Mouse (Mus musculus) limb, embryonic 14.5 days (tissue): Measurements from ENCODE around the gene Hist1h4c. TPM values are rescaled to one million over a fixed set of nuclear protein-coding genes. Genes with fewer than 3 reads are reported as not detected.

Source experiments
- ATAC-seq: fragments of 200-750 bp; cut with Nextera tagmentation; 2 replicates; pipeline ENCODE4 v1.8.0; 2017; ENCODE audit warnings: low read depth, moderate number of reproducible peaks, moderate TSS enrichment; ENCODE audit not compliant: low FRiP score
- DNase-seq: peaks from one replicate; pipeline ENCODE4 v3.0.0-alpha.2; 2015; ENCODE audit warnings: low spot score
- H3K27ac ChIP-seq: fragments of 300-500 bp; sonication (generic); replicated peaks from 2 replicates; pipeline ENCODE4 v1.5.1; 2014; ENCODE audit warnings: low read depth, mild to moderate bottlenecking, low read length, moderate library complexity, mixed read lengths
- H3K27me3 ChIP-seq: fragments of 300-500 bp; sonication (generic); 2 replicates; pipeline ENCODE4 v1.6.1; 2014; ENCODE audit warnings: low read length, mixed read lengths; ENCODE audit not compliant: control insufficient read depth, insufficient read depth
- H3K36me3 ChIP-seq: fragments of 300-500 bp; sonication (generic); 2 replicates; pipeline ENCODE4 v1.6.1; 2014; ENCODE audit warnings: mild to moderate bottlenecking, low read length, moderate library complexity, mixed read lengths; ENCODE audit not compliant: control insufficient read depth, insufficient read depth
- H3K4me1 ChIP-seq: fragments of 300-500 bp; sonication (generic); 2 replicates; pipeline ENCODE4 v1.6.1; 2014; ENCODE audit warnings: antibody characterized with exemption, low read length, mixed read lengths; ENCODE audit not compliant: control insufficient read depth, insufficient read depth
- H3K4me2 ChIP-seq: fragments of 300-500 bp; sonication (generic); replicated peaks from 2 replicates; pipeline ENCODE4 v1.6.1; 2014; ENCODE audit warnings: low read depth, mild to moderate bottlenecking, low read length, moderate library complexity; ENCODE audit not compliant: severe bottlenecking
- H3K4me3 ChIP-seq: fragments of 300-500 bp; sonication (generic); replicated peaks from 2 replicates; pipeline ENCODE4 v1.5.1; 2014; ENCODE audit warnings: low read length
- H3K9ac ChIP-seq: fragments of 300-500 bp; sonication (generic); 2 replicates; pipeline ENCODE4 v1.6.1; 2014; ENCODE audit warnings: mild to moderate bottlenecking, low read depth, low read length, moderate library complexity; ENCODE audit not compliant: severe bottlenecking
- H3K9me3 ChIP-seq: fragments of 300-500 bp; sonication (generic); 2 replicates; pipeline ENCODE4 v1.6.1; 2016; ENCODE audit warnings: low read length; ENCODE audit not compliant: control insufficient read depth
- POLR2A ChIP-seq: fragments of 200-500 bp; IDR thresholded peaks from 2 replicates; pipeline ENCODE4 v1.8.0; 2012; ENCODE audit warnings: inconsistent platforms, mild to moderate bottlenecking, moderate library complexity, borderline replicate concordance; ENCODE audit not compliant: insufficient read depth, insufficient read length; ENCODE audit errors: extremely low read depth
- WGBS: fragments of 180-500 bp; shearing (Covaris S2); extraction: QIAGEN DNeasy Blood & Tissue Kit; methylation state at CpG from one replicate; pipeline ENCODE4 v1.1.7; 2014; 5-methylcytosine and 5-hydroxymethylcytosine counted together
- polyA plus RNA-seq, 2 experiments: library from polyadenylated mRNA; depleted of rRNA in 1 of 2; stranded (reverse) in 1 of 2; unstranded in 1 of 2; fragments of >200 nt; fragmentation: Nextera tagmentation in 1 of 2; extraction: Ambion mirVana in 1 of 2; gene quantifications; 2 replicates each; pipeline versions ENCODE4 v1.2.1 to v1.2.3; 2012 to 2014

Gene Hist1h4c
- polyA plus RNA-seq, 2 experiments: 8.7 to 10.0 TPM

GRCm38 (mm10) chr13:23694956-23695355 lies 3.3 kb downstream of the Hist1h4c start:
- no peak overlapping the region for H3K9ac ChIP-seq
- TF ChIP-seq POLR2A: no peak
- DNase-seq: no peak
- no peak overlapping the region for H3K27ac ChIP-seq
- H3K27me3 ChIP-seq: no peaks in the 10 kb centered on the region
- no peak for ATAC-seq
- WGBS: 93% methylated on average over 9 of the region's 9 CpGs
- H3K4me1 ChIP-seq: peaks cover 8% of the 10 kb centered on the region; the same call in 1 of the 2 replicates
- H3K9me3 ChIP-seq: no peaks in the 10 kb centered on the region
- H3K4me3 ChIP-seq: no peak overlapping the region
- no peak overlapping the region for H3K4me2 ChIP-seq
- H3K36me3 ChIP-seq: no peaks in the 10 kb centered on the region

GRCm38 (mm10) chr13:23693856-23694440 lies 4.3 kb downstream of the Hist1h4c start:
- Histone ChIP-seq H3K36me3 (no peaks in the 10 kb centered on the region), H3K27me3 (no peaks in the 10 kb centered on the region), H3K4me1 (peaks cover 8% of the 10 kb centered on the region; the same call in 1 of the 2 replicates), H3K9me3 (no peaks in the 10 kb centered on the region), H3K27ac (no peak overlapping the region), H3K4me3 (no peak overlapping the region), H3K9ac (no peak overlapping the region), H3K4me2 (no peak overlapping the region)
- TF ChIP-seq POLR2A: no peak
- no peak for ATAC-seq
- WGBS: 70% methylated on average over 6 of the region's 6 CpGs
- DNase-seq: no peak

- H3K36me3 ChIP-seq: no peaks in the 10 kb centered on the region
- H3K27me3 ChIP-seq: no peaks in the 10 kb centered on the region
- DNase-seq (no peak), ATAC-seq (no peak)
- H3K27ac ChIP-seq: no peak overlapping the region
- H3K9ac ChIP-seq: no peak overlapping the region
- no peak overlapping the region for H3K4me3 ChIP-seq
- H3K4me1 ChIP-seq: peaks cover 12% of the 10 kb centered on the region
- H3K9me3 ChIP-seq: no peaks in the 10 kb centered on the region
- H3K4me2 ChIP-seq: no peak overlapping the region
- 68% methylated on average over 2 of the region's 2 CpGs for WGBS
- TF ChIP-seq POLR2A: no peak
Measured at GRCm38 (mm10) chr13:23689459-23689858, 8.8 kb downstream of the Hist1h4c start.

GRCm38 (mm10) chr13:23688956-23689355 lies 9.3 kb downstream of the Hist1h4c start:
- no peak for ATAC-seq

GRCm38 (mm10) chr13:23687907-23688306 lies 10.3 kb downstream of the Hist1h4c start:
- Histone ChIP-seq H3K4me3 (no peak overlapping the region), H3K4me2 (no peak overlapping the region), H3K36me3 (no peaks in the 10 kb centered on the region), H3K9ac (no peak overlapping the region), H3K9me3 (no peaks in the 10 kb centered on the region), H3K27me3 (no peaks in the 10 kb centered on the region), H3K4me1 (peaks cover 14% of the 10 kb centered on the region), H3K27ac (no peak overlapping the region)
- TF ChIP-seq POLR2A: no peak
- DNase-seq: no peak
- 94% methylated on average over 7 of the region's 7 CpGs for WGBS
- no peak for ATAC-seq

More at GRCm38 (mm10) chr13:23688956-23689355, 9.3 kb downstream of the Hist1h4c start:
- no peak overlapping the region for H3K4me2 ChIP-seq
- WGBS: 90% methylated on average over 2 of the region's 2 CpGs
- H3K36me3 ChIP-seq: no peaks in the 10 kb centered on the region
- H3K27me3 ChIP-seq: no peaks in the 10 kb centered on the region
- H3K4me3 ChIP-seq: no peak overlapping the region
- peaks cover 12% of the 10 kb centered on the region for H3K4me1 ChIP-seq
- H3K9ac ChIP-seq: no peak overlapping the region
- no peaks in the 10 kb centered on the region for H3K9me3 ChIP-seq
- no peak for TF ChIP-seq POLR2A
- no peak for DNase-seq
- H3K27ac ChIP-seq: no peak overlapping the region

- ATAC-seq: no peak
- Histone ChIP-seq H3K4me2 (no peak overlapping the region; the same call in 1 of the 2 replicates), H3K36me3 (no peaks in the 10 kb centered on the region), H3K9ac (no peak overlapping the region), H3K4me1 (peaks cover 18% of the 10 kb centered on the region), H3K4me3 (no peak overlapping the region), H3K9me3 (no peaks in the 10 kb centered on the region), H3K27ac (no peak overlapping the region), H3K27me3 (no peaks in the 10 kb centered on the region)
- 74% methylated on average over 4 of the region's 4 CpGs for WGBS
- peak; percentile 29 for DNase-seq
- TF ChIP-seq POLR2A: no peak
Measured at GRCm38 (mm10) chr13:23687181-23687580, 11.1 kb downstream of the Hist1h4c start.
